In the genomic region with DNA sequence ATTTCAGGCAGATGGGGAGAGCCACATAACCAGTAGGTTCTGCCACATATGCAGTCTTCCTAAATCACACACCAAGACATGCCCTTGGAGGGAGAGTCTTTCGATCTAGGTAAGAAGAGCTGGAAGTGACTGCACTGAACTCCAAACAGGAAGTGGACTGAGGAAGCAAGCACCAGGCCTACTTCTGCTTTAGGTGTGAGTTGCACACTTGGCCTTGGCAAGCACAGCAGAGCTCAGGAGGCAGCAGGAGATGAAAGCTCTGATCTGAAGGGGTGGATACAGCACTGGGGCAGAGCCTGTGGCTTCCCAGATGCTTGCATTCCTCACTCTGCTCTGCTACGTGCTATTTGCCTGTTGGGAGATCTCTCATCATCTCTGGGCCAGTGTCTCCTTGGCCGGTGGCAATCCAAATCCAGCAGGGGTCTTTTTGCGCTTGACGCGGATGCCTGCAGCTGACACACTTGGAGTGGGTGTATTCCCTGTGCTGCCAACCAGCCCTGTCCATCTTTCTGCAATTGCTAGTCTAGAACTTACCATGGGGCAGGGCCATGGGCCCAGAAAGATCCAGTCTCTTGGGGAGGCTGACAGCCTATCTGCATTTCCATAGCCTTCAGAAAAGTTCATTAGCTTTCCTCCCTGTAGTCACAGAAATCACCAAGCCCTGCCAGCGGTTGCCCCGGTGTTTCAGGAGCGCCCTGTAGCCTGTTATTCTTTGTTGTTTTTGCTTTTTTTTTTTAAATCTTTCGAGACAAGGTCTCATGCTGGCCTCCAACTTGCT, we compare ENCODE assay signal across 7 mouse cellular contexts. TPM values are rescaled to one million over a fixed set of nuclear protein-coding genes. Genes with fewer than 3 reads are reported as not detected.
DNase-seq lines count a peak whose midpoint lies in the region; ATAC-seq and TF ChIP-seq lines count a peak whose summit lies in the region.

No protein-coding gene starts in this region.

- peaks cover 24% of the 10 kb centered on the region for H3K4me1 ChIP-seq in lung, embryonic 14.5 days (ENCODE audit: insufficient read depth)
- peaks cover 21% of the 10 kb centered on the region for H3K4me1 ChIP-seq in bone marrow, adult 2 months (ENCODE audit: control insufficient read depth, insufficient read depth, low read length)
- H3K4me1 ChIP-seq in hindbrain, postnatal 0 days (ENCODE audit: insufficient read depth, low read length), result peaks cover 10% of the 10 kb centered on the region

- H3K9ac ChIP-seq in lung, embryonic 14.5 days, result no peak overlapping the region
- H3K9ac ChIP-seq in hindbrain, postnatal 0 days (replicated peaks; ENCODE audit: low read length), result no peak overlapping the region

- no peak for TF ChIP-seq CTCF in lung, embryonic 14.5 days (IDR thresholded peaks at IDR 0.05; ENCODE audit: low read depth)
- no peak for TF ChIP-seq CTCF in bone marrow, adult 2 months (IDR thresholded peaks at IDR 0.05; ENCODE audit: control insufficient read depth, insufficient read depth, low read length)
- TF ChIP-seq CTCF in hindbrain, postnatal 0 days (IDR thresholded peaks at IDR 0.05; ENCODE audit: low read depth), result no peak

- 68% methylated on average over 10 of the region's 10 CpGs for WGBS in lung, embryonic 14.5 days
- WGBS in bone marrow, adult 2 months, result 55% methylated on average over 10 of the region's 10 CpGs
- 42% methylated on average over 10 of the region's 10 CpGs for WGBS in hindbrain, postnatal 0 days

- 0 out of 2 replicates have a peak overlapping the region, but pooled peaks have one; percentile 28 for H3K27ac ChIP-seq in lung, embryonic 14.5 days (ENCODE audit: low read depth)
- H3K27ac ChIP-seq in bone marrow, adult 2 months (ENCODE audit: control insufficient read depth, insufficient read depth, low read depth, low read length, poor library complexity), result peak overlapping the region; percentile 80
- peak overlapping the region; percentile 21; the same call in 1 of the 2 replicates for H3K27ac ChIP-seq in hindbrain, postnatal 0 days

- DNase-seq in lung, embryonic 14.5 days, result no peak
- no peak for DNase-seq in lung, postnatal 14 days
- peak; percentile 25 for DNase-seq in hindbrain, postnatal 0 days (ENCODE audit: low spot score)
- DNase-seq in monocyte, adult 2 months (ENCODE audit: low read depth in 1 of 2, low spot score in 2 of 2), result peak; percentile 74 to 77
- DNase-seq in kidney, adult 9 months, result no peak
- no peak for DNase-seq in thymus, postnatal 0 days (ENCODE audit: low spot score)

- no peak overlapping the region for H3K4me2 ChIP-seq in lung, embryonic 14.5 days
- H3K4me2 ChIP-seq in hindbrain, postnatal 0 days (ENCODE audit: low read depth, low read length), result no peak overlapping the region

- no peak overlapping the region for H3K4me3 ChIP-seq in lung, embryonic 14.5 days (ENCODE audit: low read depth, low read length)
- H3K4me3 ChIP-seq in bone marrow, adult 2 months (replicated peaks; ENCODE audit: control insufficient read depth, low read depth, low read length), result no peak overlapping the region
- H3K4me3 ChIP-seq in hindbrain, postnatal 0 days (ENCODE audit: low read length), result no peak overlapping the region

- no peak; the same call in 1 of the 2 replicates for TF ChIP-seq POLR2A in bone marrow, adult 2 months (IDR thresholded peaks at IDR 0.05; ENCODE audit: borderline replicate concordance, control insufficient read depth, low read depth, low read length)

- no peaks in the 10 kb centered on the region for H3K27me3 ChIP-seq in lung, embryonic 14.5 days (ENCODE audit: insufficient read depth, low read length)
- H3K27me3 ChIP-seq in hindbrain, postnatal 0 days (ENCODE audit: insufficient read depth, low read length), result no peaks in the 10 kb centered on the region

- no peaks in the 10 kb centered on the region for H3K9me3 ChIP-seq in lung, embryonic 14.5 days (ENCODE audit: low read depth, low read length)
- no peaks in the 10 kb centered on the region for H3K9me3 ChIP-seq in hindbrain, postnatal 0 days (ENCODE audit: low read length)

- no peaks in the 10 kb centered on the region for H3K36me3 ChIP-seq in lung, embryonic 14.5 days (ENCODE audit: insufficient read depth)
- no peaks in the 10 kb centered on the region for H3K36me3 ChIP-seq in hindbrain, postnatal 0 days (ENCODE audit: insufficient read depth, low read length)

- ATAC-seq in lung, embryonic 14.5 days (ENCODE audit: insufficient read depth), result no peak
- peak; percentile 55; the same call in 1 of the 2 replicates for ATAC-seq in hindbrain, postnatal 0 days

RNA-seq across cellular contexts. Expression of a gene that starts 25.8 kb away (rescaled TPM):
- 0.12 TPM in 1 of 2 replicates, not detected in the other for polyA plus RNA-seq in lung, embryonic 14.5 days (2014; fragmentation: Nextera tagmentation; extraction: Ambion mirVana)
- 1.2 TPM in 1 of 2 replicates, not detected in the other for polyA plus RNA-seq in bone marrow, adult 2 months (2011; ENCODE audit: insufficient read depth, insufficient read length, low replicate concordance, missing spikeins)
- total RNA-seq in hindbrain, postnatal 0 days (2014; rRNA removed), result 3.7 and 5.9 TPM in 2 replicates
- 0.81 and 1.2 TPM in 2 replicates for polyA plus RNA-seq in hindbrain, postnatal 0 days (2015; fragmentation: Nextera tagmentation; extraction: Ambion mirVana)
- polyA plus RNA-seq in thymus, postnatal 0 days (2015; fragmentation: Nextera tagmentation; extraction: Ambion mirVana), result 0.12 TPM in 2 replicates

RNA-seq across cellular contexts. Expression of a gene that starts 34.0 kb away (rescaled TPM):
- polyA plus RNA-seq in lung, embryonic 14.5 days (2014; fragmentation: Nextera tagmentation; extraction: Ambion mirVana), result 20.9 and 21.8 TPM in 2 replicates
- 25.7 and 55.0 TPM in 2 replicates for polyA plus RNA-seq in bone marrow, adult 2 months (2011; ENCODE audit: insufficient read depth, insufficient read length, low replicate concordance, missing spikeins)
- 12.7 and 17.9 TPM in 2 replicates for total RNA-seq in hindbrain, postnatal 0 days (2014; rRNA removed)
- polyA plus RNA-seq in hindbrain, postnatal 0 days (2015; fragmentation: Nextera tagmentation; extraction: Ambion mirVana), result 7.0 and 7.8 TPM in 2 replicates
- 12.2 and 14.9 TPM in 2 replicates for polyA plus RNA-seq in thymus, postnatal 0 days (2015; fragmentation: Nextera tagmentation; extraction: Ambion mirVana)

RNA-seq across cellular contexts. Expression of a gene that starts 41.1 kb away (rescaled TPM):
- 16.1 and 18.4 TPM in 2 replicates for polyA plus RNA-seq in lung, embryonic 14.5 days (2014; fragmentation: Nextera tagmentation; extraction: Ambion mirVana)
- polyA plus RNA-seq in bone marrow, adult 2 months (2011; ENCODE audit: insufficient read depth, insufficient read length, low replicate concordance, missing spikeins), result 16.5 and 29.8 TPM in 2 replicates
- 3.5 and 15.2 TPM in 2 replicates for total RNA-seq in hindbrain, postnatal 0 days (2014; rRNA removed)
- 2.4 and 2.9 TPM in 2 replicates for polyA plus RNA-seq in hindbrain, postnatal 0 days (2015; fragmentation: Nextera tagmentation; extraction: Ambion mirVana)
- polyA plus RNA-seq in thymus, postnatal 0 days (2015; fragmentation: Nextera tagmentation; extraction: Ambion mirVana), result 14.4 and 17.4 TPM in 2 replicates

Comparison
In these comparisons a context has a peak if more than half of its experiments do, and no peak if none do; other contexts are left out.
1. DNase-seq: peak in hindbrain, postnatal 0 days (single experiment) and monocyte, adult 2 months (2 of 2); none in lung, embryonic 14.5 days (single experiment), lung, postnatal 14 days (single experiment), kidney, adult 9 months (single experiment) and thymus, postnatal 0 days (single experiment).
2. H3K27ac ChIP-seq: peak in every context shown above with its lines; median percentile 80 in bone marrow, adult 2 months; 28 in lung, embryonic 14.5 days; 21 in hindbrain, postnatal 0 days.